Mouse (Mus musculus) heart, embryonic 13.5 days (tissue): ENCODE measurements at regions not wholly inside any gene's neighbourhood (a gene's known extent, or its start where the extent isn't known, plus 50 kb on each side); places are given as distances from the start of the nearest gene placed in this dataset.

Experiments used
- ATAC-seq: fragments of 200-750 bp; cut with Nextera tagmentation; 2 replicates; pipeline ENCODE4 v1.8.0; 2017; ENCODE audit warnings: moderate TSS enrichment; ENCODE audit not compliant: insufficient number of reproducible peaks, low FRiP score, low TSS enrichment; ENCODE audit errors: extremely low read depth
- H3K27ac ChIP-seq: fragments of 300-500 bp; sonication (generic); replicated peaks from 2 replicates; pipeline ENCODE4 v1.5.1; 2015; ENCODE audit warnings: moderate library complexity, mild to moderate bottlenecking, inconsistent platforms
- H3K27me3 ChIP-seq: fragments of 300-500 bp; sonication (generic); replicated peaks from 2 replicates; pipeline ENCODE4 v1.6.1; 2015; ENCODE audit warnings: mild to moderate bottlenecking, inconsistent platforms
- H3K36me3 ChIP-seq: fragments of 300-500 bp; sonication (generic); 2 replicates; pipeline ENCODE4 v1.6.1; 2015; ENCODE audit warnings: mild to moderate bottlenecking, inconsistent platforms
- H3K4me1 ChIP-seq: fragments of 300-500 bp; sonication (generic); 2 replicates; pipeline ENCODE4 v1.6.1; 2015; ENCODE audit warnings: inconsistent platforms
- H3K4me2 ChIP-seq: fragments of 300-500 bp; sonication (generic); 2 replicates; pipeline ENCODE4 v1.6.1; 2015; ENCODE audit warnings: inconsistent platforms, mild to moderate bottlenecking, moderate library complexity
- H3K4me3 ChIP-seq: fragments of 300-500 bp; sonication (generic); 2 replicates; pipeline ENCODE4 v1.5.1; 2015; ENCODE audit warnings: moderate library complexity, mild to moderate bottlenecking, inconsistent platforms
- H3K9ac ChIP-seq: fragments of 300-500 bp; sonication (generic); 2 replicates; pipeline ENCODE4 v1.6.1; 2015; ENCODE audit warnings: inconsistent platforms, mild to moderate bottlenecking, moderate library complexity
- H3K9me3 ChIP-seq: fragments of 300-500 bp; sonication (generic); 2 replicates; pipeline ENCODE4 v1.6.1; 2016; ENCODE audit warnings: inconsistent platforms
- WGBS: fragments of 180-500 bp; shearing (Covaris S2); methylation state at CpG from one replicate; pipeline ENCODE4 v1.1.7; 2015; ENCODE audit warnings: mixed read lengths; 5-methylcytosine and 5-hydroxymethylcytosine counted together

DNA sequence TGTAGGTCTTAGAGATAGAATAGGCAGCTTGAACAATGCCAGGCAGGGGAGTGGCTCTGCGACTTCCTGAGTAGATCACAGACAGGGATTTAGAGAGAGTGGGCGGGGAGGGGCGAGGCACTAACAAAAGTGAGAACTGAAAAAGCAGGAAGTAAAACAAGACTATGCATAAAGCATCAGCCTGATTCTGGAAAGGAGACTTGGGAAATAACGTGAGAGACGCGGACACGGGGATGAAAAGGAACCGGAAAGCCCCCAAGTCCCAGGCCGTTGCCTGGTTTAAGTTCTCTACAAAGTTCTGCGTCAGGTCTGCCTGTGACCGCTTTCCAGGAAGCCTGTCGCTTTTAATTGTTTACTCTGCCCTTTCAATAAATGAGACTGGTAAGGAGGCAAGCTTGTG, 86.3 kb downstream of the D16Ertd472e start:
- Histone ChIP-seq H3K36me3 (no peaks in the 10 kb centered on the region), H3K4me2 (peak overlapping the region; percentile 66), H3K4me3 (peak overlapping the region; percentile 45), H3K9me3 (no peaks in the 10 kb centered on the region), H3K9ac (peak overlapping the region; percentile 70), H3K27me3 (no peaks in the 10 kb centered on the region), H3K27ac (peak overlapping the region; percentile 58), H3K4me1 (peaks cover 10% of the 10 kb centered on the region; the same call in 1 of the 2 replicates)
- ATAC-seq: no peak
- 17% methylated on average over 12 of the region's 12 CpGs for WGBS

DNA sequence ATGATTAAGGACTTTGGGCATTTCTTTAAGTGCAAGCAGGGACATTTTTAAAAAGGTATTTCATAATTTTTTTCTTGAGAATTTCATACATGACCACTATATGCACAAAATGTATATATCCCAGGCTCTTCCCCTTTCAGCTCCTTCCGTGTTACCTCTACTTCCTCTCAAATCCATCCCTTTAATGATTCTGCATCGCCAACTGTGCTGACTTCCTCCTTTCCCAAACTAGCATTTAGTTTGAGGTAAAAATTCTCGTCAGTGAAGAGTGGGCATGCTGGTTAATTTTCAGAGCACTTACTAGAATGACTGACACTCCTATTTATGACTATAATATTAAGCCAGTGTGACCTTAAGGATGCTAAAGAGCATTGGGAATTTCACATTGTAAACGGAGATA, 86.9 kb downstream of the D16Ertd472e start:
- H3K4me1 ChIP-seq: peaks cover 10% of the 10 kb centered on the region; the same call in 1 of the 2 replicates
- WGBS: 52% methylated on average over 4 of the region's 4 CpGs
- no peak overlapping the region for H3K4me3 ChIP-seq
- peak overlapping the region; percentile 66; the same call in 1 of the 2 replicates for H3K4me2 ChIP-seq
- no peak overlapping the region for H3K27ac ChIP-seq
- no peak for ATAC-seq
- H3K36me3 ChIP-seq: no peaks in the 10 kb centered on the region
- no peak overlapping the region for H3K9ac ChIP-seq
- no peaks in the 10 kb centered on the region for H3K27me3 ChIP-seq
- H3K9me3 ChIP-seq: no peaks in the 10 kb centered on the region

- H3K36me3 ChIP-seq: no peaks in the 10 kb centered on the region
- no peak overlapping the region for H3K4me2 ChIP-seq
- 81% methylated on average over 6 of the region's 6 CpGs for WGBS
- H3K9me3 ChIP-seq: no peaks in the 10 kb centered on the region
- no peak overlapping the region for H3K9ac ChIP-seq
- H3K27me3 ChIP-seq: no peaks in the 10 kb centered on the region
- peaks cover 10% of the 10 kb centered on the region; the same call in 1 of the 2 replicates for H3K4me1 ChIP-seq
- H3K4me3 ChIP-seq: no peak overlapping the region
- no peak overlapping the region for H3K27ac ChIP-seq
- no peak for ATAC-seq
These were observed 90.0 kb downstream of the D16Ertd472e start for GRCm38 (mm10) chr16:78486531-78486930.

- Histone ChIP-seq H3K27me3 (no peaks in the 10 kb centered on the region), H3K4me2 (no peak overlapping the region), H3K4me1 (no peaks in the 10 kb centered on the region), H3K9me3 (no peaks in the 10 kb centered on the region), H3K36me3 (no peaks in the 10 kb centered on the region), H3K9ac (no peak overlapping the region), H3K27ac (no peak overlapping the region), H3K4me3 (no peak overlapping the region)
- 78% methylated on average over 4 of the region's 4 CpGs for WGBS
- no peak for ATAC-seq
These were observed 92.2 kb downstream of the D16Ertd472e start for GRCm38 (mm10) chr16:78484319-78484718.

DNA sequence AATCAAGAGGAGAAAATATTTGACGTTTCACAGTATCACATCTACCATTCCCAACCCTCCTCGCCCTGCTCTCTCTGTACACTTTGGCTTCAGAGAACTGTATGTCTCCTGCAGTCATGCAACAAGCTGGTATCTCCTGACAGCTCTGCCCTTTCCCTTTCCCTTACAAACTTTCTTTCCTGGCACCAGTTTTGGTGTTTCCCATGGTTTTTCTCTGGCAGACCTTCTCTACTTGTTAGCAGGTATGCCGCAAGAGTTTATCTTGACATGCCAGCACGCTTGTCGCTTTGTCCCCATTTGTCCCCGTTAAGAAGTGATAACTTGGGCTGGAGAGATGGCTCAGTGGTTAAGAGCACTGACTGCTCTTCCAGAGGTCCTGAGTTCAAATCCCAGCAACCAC, 94.9 kb downstream of the D16Ertd472e start:
- Histone ChIP-seq H3K4me1 (no peaks in the 10 kb centered on the region), H3K36me3 (no peaks in the 10 kb centered on the region), H3K4me3 (no peak overlapping the region), H3K4me2 (no peak overlapping the region), H3K9ac (no peak overlapping the region), H3K27me3 (no peaks in the 10 kb centered on the region), H3K27ac (no peak overlapping the region), H3K9me3 (no peaks in the 10 kb centered on the region)
- 74% methylated on average over 6 of the region's 6 CpGs for WGBS
- ATAC-seq: no peak

DNA sequence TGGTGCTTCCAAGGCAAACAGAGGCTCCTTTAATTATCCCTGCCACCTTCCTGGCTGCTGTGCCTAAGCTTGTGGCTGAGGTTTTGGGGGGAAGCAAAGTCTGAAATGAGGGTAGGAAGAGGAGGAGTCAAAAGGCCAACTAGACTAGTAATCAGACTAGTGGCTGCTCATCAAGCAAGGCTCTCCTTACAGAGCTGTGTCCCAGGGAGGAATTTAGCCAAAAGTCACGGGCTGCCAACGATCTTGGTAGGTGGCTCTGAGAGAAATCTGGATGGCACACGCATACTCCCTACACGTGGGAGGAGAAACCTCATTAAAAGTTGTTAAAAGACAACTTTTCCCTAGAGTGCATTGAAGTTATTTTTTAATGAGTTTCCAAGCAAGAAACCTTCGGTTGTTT, 95.4 kb downstream of the D16Ertd472e start:
- ATAC-seq: no peak
- no peaks in the 10 kb centered on the region for H3K9me3 ChIP-seq
- no peaks in the 10 kb centered on the region for H3K4me1 ChIP-seq
- no peak overlapping the region for H3K9ac ChIP-seq
- no peaks in the 10 kb centered on the region for H3K27me3 ChIP-seq
- no peaks in the 10 kb centered on the region for H3K36me3 ChIP-seq
- 61% methylated on average over 5 of the region's 5 CpGs for WGBS
- no peak overlapping the region for H3K4me2 ChIP-seq
- no peak overlapping the region for H3K4me3 ChIP-seq
- no peak overlapping the region for H3K27ac ChIP-seq

- 80% methylated on average over 10 of the region's 10 CpGs for WGBS
- H3K27me3 ChIP-seq: no peaks in the 10 kb centered on the region
- no peaks in the 10 kb centered on the region for H3K36me3 ChIP-seq
- no peak overlapping the region for H3K4me2 ChIP-seq
- H3K4me3 ChIP-seq: no peak overlapping the region
- H3K9me3 ChIP-seq: no peaks in the 10 kb centered on the region
- no peak overlapping the region for H3K27ac ChIP-seq
- no peak overlapping the region for H3K9ac ChIP-seq
- H3K4me1 ChIP-seq: no peaks in the 10 kb centered on the region
- no peak for ATAC-seq
These were observed 96.2 kb downstream of the D16Ertd472e start for GRCm38 (mm10) chr16:78480261-78480660.

- Histone ChIP-seq H3K36me3 (no peaks in the 10 kb centered on the region), H3K4me3 (no peak overlapping the region), H3K9ac (no peak overlapping the region), H3K4me2 (no peak overlapping the region), H3K27me3 (no peaks in the 10 kb centered on the region), H3K9me3 (no peaks in the 10 kb centered on the region), H3K27ac (no peak overlapping the region), H3K4me1 (no peaks in the 10 kb centered on the region)
- no peak for ATAC-seq
- WGBS: 85% methylated on average over 7 of the region's 7 CpGs
These were observed 96.5 kb upstream of the Btg3 start for GRCm38 (mm10) chr16:78473456-78473855.

DNA sequence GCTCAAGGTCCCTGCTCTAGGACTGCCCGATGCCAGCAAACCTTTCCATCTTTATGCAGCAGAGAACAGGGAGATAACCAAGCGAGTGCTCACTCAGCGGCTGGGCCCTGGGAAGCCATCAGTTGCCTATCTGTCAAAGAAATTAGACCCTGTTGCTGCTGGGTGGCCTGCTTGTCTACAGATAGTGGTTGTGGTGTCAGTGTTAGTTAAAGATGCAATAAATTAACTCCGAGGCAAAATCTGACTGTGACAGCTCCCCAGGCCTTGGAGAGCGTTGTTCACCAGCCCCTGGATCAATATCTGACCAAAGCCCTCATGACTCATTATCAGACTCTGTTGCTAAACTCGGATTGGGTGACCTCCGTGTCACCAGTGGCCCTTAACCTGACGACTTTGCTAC, 83.0 kb upstream of the Btg3 start:
- H3K27me3 ChIP-seq: no peaks in the 10 kb centered on the region
- H3K9me3 ChIP-seq: no peaks in the 10 kb centered on the region
- H3K27ac ChIP-seq: no peak overlapping the region
- no peak overlapping the region for H3K4me3 ChIP-seq
- H3K36me3 ChIP-seq: no peaks in the 10 kb centered on the region
- H3K9ac ChIP-seq: no peak overlapping the region
- 30% methylated on average over 8 of the region's 8 CpGs for WGBS
- peaks cover 7% of the 10 kb centered on the region; the same call in 1 of the 2 replicates for H3K4me1 ChIP-seq
- H3K4me2 ChIP-seq: no peak overlapping the region
- no peak for ATAC-seq

GRCm38 (mm10) chr16:78457731-78458151, 80.7 kb upstream of the Btg3 start:
- Histone ChIP-seq H3K27me3 (no peaks in the 10 kb centered on the region), H3K36me3 (no peaks in the 10 kb centered on the region)
- 83% methylated on average over 8 of the region's 8 CpGs for WGBS

DNA sequence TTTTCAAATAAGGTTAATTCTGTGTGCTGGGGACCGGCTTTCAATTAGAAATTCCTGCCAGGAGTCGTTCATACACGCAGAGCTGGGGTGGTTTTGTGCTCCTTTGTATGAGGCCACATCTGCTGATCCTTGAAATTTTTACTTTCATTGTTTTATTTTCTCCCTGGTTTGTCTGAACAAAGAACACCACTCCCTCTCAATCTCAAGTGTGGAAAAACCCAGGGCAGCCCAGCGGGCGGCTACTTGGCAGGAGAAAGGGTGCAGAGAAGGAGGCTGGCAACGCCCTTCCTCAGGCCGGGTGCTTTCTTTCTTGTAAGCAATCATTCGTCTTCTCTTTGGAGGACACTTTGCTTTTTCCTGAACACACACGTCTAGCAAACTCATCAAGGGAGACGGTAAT, 79.4 kb upstream of the Btg3 start:
- 67% methylated on average over 10 of the region's 10 CpGs for WGBS
- H3K27me3 ChIP-seq: no peaks in the 10 kb centered on the region
- no peak overlapping the region for H3K4me3 ChIP-seq

More at GRCm38 (mm10) chr16:78457731-78458151, 80.7 kb upstream of the Btg3 start:
- Histone ChIP-seq H3K4me2 (no peak overlapping the region), H3K4me1 (peaks cover 7% of the 10 kb centered on the region; the same call in 1 of the 2 replicates), H3K27ac (no peak overlapping the region), H3K9ac (no peak overlapping the region), H3K4me3 (no peak overlapping the region), H3K9me3 (no peaks in the 10 kb centered on the region)
- ATAC-seq: no peak

GRCm38 (mm10) chr16:78454509-78454908, 77.5 kb upstream of the Btg3 start:
- Histone ChIP-seq H3K9me3 (no peaks in the 10 kb centered on the region), H3K27ac (no peak overlapping the region), H3K4me2 (no peak overlapping the region), H3K27me3 (no peaks in the 10 kb centered on the region), H3K4me1 (no peaks in the 10 kb centered on the region), H3K9ac (no peak overlapping the region), H3K36me3 (no peaks in the 10 kb centered on the region), H3K4me3 (no peak overlapping the region)
- ATAC-seq: no peak
- 80% methylated on average over 9 of the region's 9 CpGs for WGBS

More for the DNA sequence above, 79.4 kb upstream of the Btg3 start:
- Histone ChIP-seq H3K9me3 (no peaks in the 10 kb centered on the region), H3K4me2 (no peak overlapping the region), H3K9ac (no peak overlapping the region), H3K36me3 (no peaks in the 10 kb centered on the region), H3K4me1 (no peaks in the 10 kb centered on the region), H3K27ac (no peak overlapping the region)
- no peak for ATAC-seq
